ENCODE assay signal across 8 mouse cellular contexts in the genomic region with DNA sequence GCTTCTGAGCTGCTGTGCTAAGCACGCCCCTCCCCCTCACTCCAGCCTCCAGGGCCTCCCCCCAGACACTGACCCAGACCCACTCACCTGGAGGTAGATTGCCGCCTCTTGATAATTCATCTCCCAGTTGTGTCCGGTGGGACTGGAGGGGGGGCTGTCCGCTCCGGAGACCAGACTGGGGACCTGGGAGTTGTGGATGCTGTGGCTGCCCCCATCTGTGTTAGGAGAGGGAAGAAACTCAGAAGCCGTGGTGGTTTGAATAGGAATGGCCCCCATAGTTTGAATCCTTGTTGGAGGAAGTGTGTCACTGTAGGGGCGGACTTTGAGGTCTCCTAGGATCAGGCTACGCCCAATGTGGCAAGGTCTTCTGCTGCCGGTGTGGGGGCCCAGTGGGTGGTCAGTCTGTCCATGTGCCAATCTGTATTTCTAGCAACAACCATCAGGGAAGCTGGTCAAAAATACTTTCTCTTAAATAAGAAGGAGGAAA. TPM values are rescaled to one million over a fixed set of nuclear protein-coding genes. Genes with fewer than 3 reads are reported as not detected.
DNase-seq lines count a peak whose midpoint lies in the region; ATAC-seq lines count a peak whose summit lies in the region.

No protein-coding gene starts in this region.

- H3K4me3 ChIP-seq in heart, embryonic 11.5 days (ENCODE audit: low read depth, low read length): no peak overlapping the region
- peak overlapping the region; percentile 37 for H3K4me3 ChIP-seq in brown adipose tissue, adult 24 weeks (ENCODE audit: insufficient read depth, low read depth, low read length)
- no peak overlapping the region for H3K4me3 ChIP-seq in hindbrain, embryonic 15.5 days
- no peak overlapping the region for H3K4me3 ChIP-seq in midbrain, embryonic 11.5 days (ENCODE audit: low read depth, low read length)

- H3K9me3 ChIP-seq in heart, embryonic 11.5 days (replicated peaks; ENCODE audit: control insufficient read depth, low read length): no peaks in the 10 kb centered on the region
- no peaks in the 10 kb centered on the region for H3K9me3 ChIP-seq in hindbrain, embryonic 15.5 days
- H3K9me3 ChIP-seq in midbrain, embryonic 11.5 days (ENCODE audit: control insufficient read depth, low read length): no peaks in the 10 kb centered on the region

- WGBS in heart, embryonic 11.5 days (ENCODE audit: insufficient replicate concordance): 74% methylated on average over 9 of the region's 9 CpGs
- WGBS in hindbrain, embryonic 15.5 days: 55% methylated on average over 9 of the region's 9 CpGs
- 73% methylated on average over 9 of the region's 9 CpGs for WGBS in midbrain, embryonic 11.5 days

- H3K36me3 ChIP-seq in heart, embryonic 11.5 days (ENCODE audit: control insufficient read depth, insufficient read depth, low read length): peaks cover 8% of the 10 kb centered on the region; the same call in 1 of the 2 replicates
- H3K36me3 ChIP-seq in hindbrain, embryonic 15.5 days: peaks cover 6% of the 10 kb centered on the region; the same call in 1 of the 2 replicates
- H3K36me3 ChIP-seq in midbrain, embryonic 11.5 days (ENCODE audit: control insufficient read depth, insufficient read depth, low read length): no peaks in the 10 kb centered on the region

- intact Hi-C loops in heart, postnatal 10 days (cut with DNase I): no loop called here

- H3K4me2 ChIP-seq in heart, embryonic 11.5 days: peak overlapping the region; percentile 24; the same call in 1 of the 2 replicates
- peak overlapping the region; percentile 28 for H3K4me2 ChIP-seq in hindbrain, embryonic 15.5 days
- H3K4me2 ChIP-seq in midbrain, embryonic 11.5 days: no peak overlapping the region

- no peak for ATAC-seq in heart, embryonic 11.5 days (replicated peaks; ENCODE audit: insufficient number of reproducible peaks, low FRiP score, low TSS enrichment)
- no peak for ATAC-seq in hindbrain, embryonic 15.5 days (ENCODE audit: low FRiP score, low read depth)
- peak; percentile 34; the same call in 1 of the 2 replicates for ATAC-seq in midbrain, embryonic 11.5 days (ENCODE audit: low FRiP score)

- peaks cover 35% of the 10 kb centered on the region for H3K4me1 ChIP-seq in heart, embryonic 11.5 days (ENCODE audit: control insufficient read depth, insufficient read depth, low read length)
- H3K4me1 ChIP-seq in brown adipose tissue, adult 24 weeks (ENCODE audit: control insufficient read depth, insufficient read depth, insufficient read length, low read length): peaks cover 16% of the 10 kb centered on the region
- peaks cover 49% of the 10 kb centered on the region for H3K4me1 ChIP-seq in hindbrain, embryonic 15.5 days (replicated peaks)
- H3K4me1 ChIP-seq in midbrain, embryonic 11.5 days (ENCODE audit: control insufficient read depth, insufficient read depth, low read length): peaks cover 16% of the 10 kb centered on the region

- DNase-seq in heart, postnatal 10 days: no peak
- DNase-seq in midbrain, embryonic 11.5 days (ENCODE audit: low spot score, missing footprints): no peak
- no peak for DNase-seq in gastrocnemius, postnatal 10 days
- DNase-seq in adrenal gland, postnatal 36 days: no peak
- no peak for DNase-seq in adrenal gland, adult 18-20 months (ENCODE audit: low spot score in 2 of 2)

- H3K27ac ChIP-seq in heart, embryonic 11.5 days (ENCODE audit: low read depth, low read length): 0 out of 2 replicates have a peak overlapping the region, but pooled peaks have one; percentile 10
- peak overlapping the region; percentile 81 for H3K27ac ChIP-seq in brown adipose tissue, adult 24 weeks (replicated peaks; ENCODE audit: low read depth, low read length)
- H3K27ac ChIP-seq in hindbrain, embryonic 15.5 days (replicated peaks): peak overlapping the region; percentile 54
- peak overlapping the region; percentile 40; the same call in 1 of the 2 replicates for H3K27ac ChIP-seq in midbrain, embryonic 11.5 days (ENCODE audit: low read depth, low read length)

- no peaks in the 10 kb centered on the region for H3K27me3 ChIP-seq in heart, embryonic 11.5 days (ENCODE audit: control insufficient read depth, insufficient read depth, low read length)
- no peaks in the 10 kb centered on the region for H3K27me3 ChIP-seq in hindbrain, embryonic 15.5 days
- H3K27me3 ChIP-seq in midbrain, embryonic 11.5 days (ENCODE audit: control insufficient read depth, insufficient read depth, low read length): no peaks in the 10 kb centered on the region

- no peak overlapping the region for H3K9ac ChIP-seq in heart, embryonic 11.5 days (ENCODE audit: low read depth, low read length)
- no peak overlapping the region for H3K9ac ChIP-seq in hindbrain, embryonic 15.5 days
- no peak overlapping the region for H3K9ac ChIP-seq in midbrain, embryonic 11.5 days (ENCODE audit: low read length)

RNA-seq across cellular contexts. Expression of a gene that starts 28.3 kb away (rescaled TPM):
- polyA plus RNA-seq in heart, embryonic 11.5 days (2014; fragmentation: Nextera tagmentation; extraction: Ambion mirVana): 18.1 and 19.1 TPM in 2 replicates
- total RNA-seq in heart, postnatal 10 days (2021): 10 to 100 TPM; 33.0 to 38.7 TPM
- polyA plus RNA-seq in brown adipose tissue, adult 24 weeks (2012; ENCODE audit: insufficient read depth, insufficient read length, missing spikeins): 28.6 and 39.1 TPM in 2 replicates
- polyA plus RNA-seq in hindbrain, embryonic 15.5 days (2015; fragmentation: Nextera tagmentation; extraction: Ambion mirVana): 18.1 and 19.7 TPM in 2 replicates
- polyA plus RNA-seq in midbrain, embryonic 11.5 days (2014; fragmentation: Nextera tagmentation; extraction: Ambion mirVana): 8.6 and 10.8 TPM in 2 replicates
- total RNA-seq in gastrocnemius, postnatal 10 days (2021): 10 to 100 TPM; 67.1 to 71.2 TPM
- 10 to 100 TPM; 34.1 to 36.9 TPM for total RNA-seq in adrenal gland, postnatal 36 days (2021)
- total RNA-seq in adrenal gland, adult 18-20 months (2021): 10 to 100 TPM; 33.6 to 42.2 TPM

RNA-seq across cellular contexts. Expression of a gene that starts 28.6 kb away (rescaled TPM):
- polyA plus RNA-seq in heart, embryonic 11.5 days (2014; fragmentation: Nextera tagmentation; extraction: Ambion mirVana): 0.18 and 0.54 TPM in 2 replicates
- under 1 TPM in 1 of 2 experiments, not detected in 1; 0.17 TPM for total RNA-seq in heart, postnatal 10 days (2021)
- not detected in 2 replicates for polyA plus RNA-seq in brown adipose tissue, adult 24 weeks (2012; ENCODE audit: insufficient read depth, insufficient read length, missing spikeins)
- 1.6 and 2.3 TPM in 2 replicates for polyA plus RNA-seq in hindbrain, embryonic 15.5 days (2015; fragmentation: Nextera tagmentation; extraction: Ambion mirVana)
- 0.25 and 0.51 TPM in 2 replicates for polyA plus RNA-seq in midbrain, embryonic 11.5 days (2014; fragmentation: Nextera tagmentation; extraction: Ambion mirVana)
- under 1 TPM; 0.40 to 0.50 TPM for total RNA-seq in gastrocnemius, postnatal 10 days (2021)
- under 1 TPM; 0.36 to 0.40 TPM for total RNA-seq in adrenal gland, postnatal 36 days (2021)
- under 1 TPM; 0.36 to 0.48 TPM for total RNA-seq in adrenal gland, adult 18-20 months (2021)

RNA-seq across cellular contexts. Expression of a gene that starts 49.2 kb away (rescaled TPM):
- polyA plus RNA-seq in heart, embryonic 11.5 days (2014; fragmentation: Nextera tagmentation; extraction: Ambion mirVana): 1.6 and 2.1 TPM in 2 replicates
- 10 to 100 TPM in 1 of 2 experiments, 1 to 10 TPM in 1; 8.3 to 12.6 TPM for total RNA-seq in heart, postnatal 10 days (2021)
- polyA plus RNA-seq in brown adipose tissue, adult 24 weeks (2012; ENCODE audit: insufficient read depth, insufficient read length, missing spikeins): 4.3 and 5.7 TPM in 2 replicates
- 2.4 and 2.9 TPM in 2 replicates for polyA plus RNA-seq in hindbrain, embryonic 15.5 days (2015; fragmentation: Nextera tagmentation; extraction: Ambion mirVana)
- 1.3 and 1.8 TPM in 2 replicates for polyA plus RNA-seq in midbrain, embryonic 11.5 days (2014; fragmentation: Nextera tagmentation; extraction: Ambion mirVana)
- total RNA-seq in gastrocnemius, postnatal 10 days (2021): 10 to 100 TPM; 15.1 to 20.0 TPM
- 10 to 100 TPM; 29.0 to 45.6 TPM for total RNA-seq in adrenal gland, postnatal 36 days (2021)
- total RNA-seq in adrenal gland, adult 18-20 months (2021): 10 to 100 TPM; 26.4 to 31.7 TPM

RNA-seq across cellular contexts. Expression of a gene that starts 52.2 kb away (rescaled TPM):
- polyA plus RNA-seq in heart, embryonic 11.5 days (2014; fragmentation: Nextera tagmentation; extraction: Ambion mirVana): 5.6 and 7.9 TPM in 2 replicates
- total RNA-seq in heart, postnatal 10 days (2021): 10 to 100 TPM; 12.7 to 13.1 TPM
- 11.3 and 15.3 TPM in 2 replicates for polyA plus RNA-seq in brown adipose tissue, adult 24 weeks (2012; ENCODE audit: insufficient read depth, insufficient read length, missing spikeins)
- 28.7 and 31.1 TPM in 2 replicates for polyA plus RNA-seq in hindbrain, embryonic 15.5 days (2015; fragmentation: Nextera tagmentation; extraction: Ambion mirVana)
- polyA plus RNA-seq in midbrain, embryonic 11.5 days (2014; fragmentation: Nextera tagmentation; extraction: Ambion mirVana): 7.9 and 8.9 TPM in 2 replicates
- 1 to 10 TPM; 4.7 to 6.2 TPM for total RNA-seq in gastrocnemius, postnatal 10 days (2021)
- total RNA-seq in adrenal gland, postnatal 36 days (2021): 10 to 100 TPM; 15.6 to 15.9 TPM
- 10 to 100 TPM; 14.2 to 16.9 TPM for total RNA-seq in adrenal gland, adult 18-20 months (2021)

RNA-seq across cellular contexts. Expression of a gene that starts 52.4 kb away (rescaled TPM):
- polyA plus RNA-seq in heart, embryonic 11.5 days (2014; fragmentation: Nextera tagmentation; extraction: Ambion mirVana): 22.2 and 23.5 TPM in 2 replicates
- 10 to 100 TPM; 27.1 to 28.3 TPM for total RNA-seq in heart, postnatal 10 days (2021)
- 10.3 and 13.0 TPM in 2 replicates for polyA plus RNA-seq in brown adipose tissue, adult 24 weeks (2012; ENCODE audit: insufficient read depth, insufficient read length, missing spikeins)
- 37.9 and 41.3 TPM in 2 replicates for polyA plus RNA-seq in hindbrain, embryonic 15.5 days (2015; fragmentation: Nextera tagmentation; extraction: Ambion mirVana)
- polyA plus RNA-seq in midbrain, embryonic 11.5 days (2014; fragmentation: Nextera tagmentation; extraction: Ambion mirVana): 26.4 and 32.2 TPM in 2 replicates
- total RNA-seq in gastrocnemius, postnatal 10 days (2021): 10 to 100 TPM; 22.4 to 23.9 TPM
- 10 to 100 TPM; 50.4 to 51.1 TPM for total RNA-seq in adrenal gland, postnatal 36 days (2021)
- total RNA-seq in adrenal gland, adult 18-20 months (2021): 10 to 100 TPM; 44.1 to 57.6 TPM

Comparison
In these comparisons a context has a peak if more than half of its experiments do, and no peak if none do; other contexts are left out.
1. H3K27ac ChIP-seq: peak in every context shown above with its lines; median percentile 81 in brown adipose tissue, adult 24 weeks; 54 in hindbrain, embryonic 15.5 days; 40 in midbrain, embryonic 11.5 days; 10 in heart, embryonic 11.5 days.